Mouse (Mus musculus): ENCODE measurements at regions not wholly inside any gene's neighbourhood (a gene's known extent, or its start where the extent isn't known, plus 50 kb on each side); places are given as distances from the start of the nearest gene placed in this dataset.
A peak's percentile ranks its signal among the peaks of the same experiment; 100 is the strongest.

GRCm38 (mm10) chr10:43742085-43743054, 159.2 kb downstream of the Qrsl1 start:
- peak; percentile 46; the same call in 1 of the 2 replicates for ATAC-seq (ENCODE audit: extremely low read depth, insufficient number of reproducible peaks, low FRiP score, poor library complexity, severe bottlenecking)

GRCm38 (mm10) chr10:43743188-43744120, 158.1 kb downstream of the Qrsl1 start:
- ATAC-seq (ENCODE audit: extremely low read depth, insufficient number of reproducible peaks, low FRiP score, poor library complexity, severe bottlenecking) = no peak

- no peak; the same call in 1 of the 2 replicates for ATAC-seq (ENCODE audit: extremely low read depth, insufficient number of reproducible peaks, low FRiP score, poor library complexity, severe bottlenecking)
These were observed 155.5 kb downstream of the Qrsl1 start for GRCm38 (mm10) chr10:43745931-43746630.

- ATAC-seq (ENCODE audit: extremely low read depth, insufficient number of reproducible peaks, low FRiP score, poor library complexity, severe bottlenecking) = no peak
These were observed 154.9 kb downstream of the Qrsl1 start for GRCm38 (mm10) chr10:43746631-43747001.

DNA sequence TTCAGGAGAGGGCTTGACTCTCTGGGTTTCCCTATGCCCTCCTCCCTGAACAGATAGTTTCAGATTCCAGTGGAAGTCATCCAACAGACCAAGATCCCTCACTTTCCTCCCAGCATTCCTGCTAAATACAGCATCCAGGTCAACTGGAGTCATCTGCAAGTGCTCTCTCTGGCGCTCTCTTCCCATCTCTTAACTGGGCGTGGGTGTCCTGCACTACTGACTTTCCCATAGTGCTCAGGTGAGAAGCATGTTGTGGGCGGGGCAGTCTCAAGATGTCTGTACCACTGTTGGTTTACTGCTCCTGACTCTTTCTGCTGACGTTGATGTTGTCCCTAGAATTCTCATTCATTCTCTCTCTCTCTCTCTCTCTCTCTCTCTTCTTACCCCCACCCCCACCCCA, 154.0 kb downstream of the Qrsl1 start:
- no peak for ATAC-seq (ENCODE audit: extremely low read depth, insufficient number of reproducible peaks, low FRiP score, poor library complexity, severe bottlenecking)

- no peak for ATAC-seq (ENCODE audit: extremely low read depth, insufficient number of reproducible peaks, low FRiP score, poor library complexity, severe bottlenecking)
These were observed 153.2 kb downstream of the Qrsl1 start for GRCm38 (mm10) chr10:43748300-43748699.

- ATAC-seq (ENCODE audit: extremely low read depth, insufficient number of reproducible peaks, low FRiP score, poor library complexity, severe bottlenecking) = no peak
These were observed 151.9 kb downstream of the Qrsl1 start for GRCm38 (mm10) chr10:43749496-43750110.

GRCm38 (mm10) chr10:43750401-43750800, 151.1 kb downstream of the Qrsl1 start:
- ATAC-seq (ENCODE audit: extremely low read depth, insufficient number of reproducible peaks, low FRiP score, poor library complexity, severe bottlenecking) = no peak

- no peak for ATAC-seq (ENCODE audit: extremely low read depth, insufficient number of reproducible peaks, low FRiP score, poor library complexity, severe bottlenecking)
These were observed 150.7 kb downstream of the Qrsl1 start for GRCm38 (mm10) chr10:43750854-43751253.

- ATAC-seq (ENCODE audit: extremely low read depth, insufficient number of reproducible peaks, low FRiP score, poor library complexity, severe bottlenecking) = peak; percentile 90
These were observed 149.5 kb downstream of the Qrsl1 start for GRCm38 (mm10) chr10:43751881-43752675.

- ATAC-seq (ENCODE audit: extremely low read depth, insufficient number of reproducible peaks, low FRiP score, poor library complexity, severe bottlenecking) = no peak
These were observed 144.5 kb downstream of the Qrsl1 start for GRCm38 (mm10) chr10:43756881-43757565.

GRCm38 (mm10) chr10:43758124-43759025, 143.2 kb downstream of the Qrsl1 start:
- peak; percentile 30; the same call in 1 of the 2 replicates for ATAC-seq (ENCODE audit: extremely low read depth, insufficient number of reproducible peaks, low FRiP score, poor library complexity, severe bottlenecking)

GRCm38 (mm10) chr10:43759186-43759905, 142.2 kb downstream of the Qrsl1 start:
- ATAC-seq (ENCODE audit: extremely low read depth, insufficient number of reproducible peaks, low FRiP score, poor library complexity, severe bottlenecking) = peak; percentile 49; the same call in 1 of the 2 replicates

GRCm38 (mm10) chr10:43759906-43760281, 141.7 kb downstream of the Qrsl1 start:
- ATAC-seq (ENCODE audit: extremely low read depth, insufficient number of reproducible peaks, low FRiP score, poor library complexity, severe bottlenecking) = no peak

GRCm38 (mm10) chr10:43761979-43762570, 139.5 kb downstream of the Qrsl1 start:
- ATAC-seq (ENCODE audit: extremely low read depth, insufficient number of reproducible peaks, low FRiP score, poor library complexity, severe bottlenecking) = no peak

Data from neutrophil, adult 5-6 weeks (primary cell).